Mouse (Mus musculus): Measurements from ENCODE around the gene D230025D16Rik. TPM values are rescaled to one million over a fixed set of nuclear protein-coding genes. Genes with fewer than 3 reads are reported as not detected.
"Not testable (repeated sequence)": the region's sequence is repeated elsewhere in the genome, so short reads cannot be mapped to it uniquely, and the experiment has no call there.

The D230025D16Rik gene
- polyA plus RNA-seq, 1 experiment from 2014 or later, result 24.9 TPM

- 81% methylated on average over 5 of the region's 5 CpGs for WGBS
- Histone ChIP-seq H3K4me3 (replicated peaks) (no peak overlapping the region), H3K4me1 (no peaks in the 10 kb centered on the region), H3K9ac (no peak overlapping the region), H3K9me3 (replicated peaks) (no peaks in the 10 kb centered on the region), H3K36me3 (peaks cover 23% of the 10 kb centered on the region), H3K4me2 (replicated peaks) (no peak overlapping the region), H3K27me3 (no peaks in the 10 kb centered on the region), H3K27ac (replicated peaks) (no peak overlapping the region)
- no peak for ATAC-seq (ENCODE audit: insufficient number of reproducible peaks, low FRiP score, low TSS enrichment, low read depth)
Observed at GRCm38 (mm10) chr8:105214104-105214503, 10.8 kb upstream of the D230025D16Rik start.

- no peaks in the 10 kb centered on the region for H3K9me3 ChIP-seq (replicated peaks)
- H3K36me3 ChIP-seq, result peaks cover 18% of the 10 kb centered on the region
- 78% methylated on average over 5 of the region's 5 CpGs for WGBS
- no peak overlapping the region for H3K4me2 ChIP-seq (replicated peaks)
- H3K4me1 ChIP-seq, result no peaks in the 10 kb centered on the region
- no peak overlapping the region for H3K9ac ChIP-seq
- no peak overlapping the region for H3K27ac ChIP-seq (replicated peaks)
- ATAC-seq (ENCODE audit: insufficient number of reproducible peaks, low FRiP score, low TSS enrichment, low read depth), result no peak
- no peak overlapping the region for H3K4me3 ChIP-seq (replicated peaks)
- no peaks in the 10 kb centered on the region for H3K27me3 ChIP-seq
Observed at GRCm38 (mm10) chr8:105217926-105218522, 6.9 kb upstream of the D230025D16Rik start.

- 79% methylated on average over 7 of the region's 7 CpGs for WGBS
- no peak overlapping the region for H3K4me3 ChIP-seq (replicated peaks)
- ATAC-seq (ENCODE audit: insufficient number of reproducible peaks, low FRiP score, low TSS enrichment, low read depth), result no peak
- peaks cover 16% of the 10 kb centered on the region for H3K4me1 ChIP-seq
- H3K27me3 ChIP-seq, result no peaks in the 10 kb centered on the region
- H3K9ac ChIP-seq, result no peak overlapping the region
- H3K27ac ChIP-seq (replicated peaks), result peak overlapping the region; percentile 91; the same call in 1 of the 2 replicates
- H3K4me2 ChIP-seq (replicated peaks), result no peak overlapping the region
- no peaks in the 10 kb centered on the region for H3K9me3 ChIP-seq (replicated peaks)
- no peaks in the 10 kb centered on the region for H3K36me3 ChIP-seq
Observed at GRCm38 (mm10) chr8:105223850-105224249, 1.1 kb upstream of the D230025D16Rik start.

- Histone ChIP-seq H3K9me3 (replicated peaks) (no peaks in the 10 kb centered on the region), H3K36me3 (no peaks in the 10 kb centered on the region), H3K4me3 (replicated peaks) (peak overlapping the region; percentile 84), H3K9ac (peak overlapping the region; percentile 82), H3K4me1 (peaks cover 16% of the 10 kb centered on the region), H3K27ac (replicated peaks) (peak overlapping the region; percentile 91), H3K4me2 (replicated peaks) (peak overlapping the region; percentile 79), H3K27me3 (no peaks in the 10 kb centered on the region)
- ATAC-seq (ENCODE audit: insufficient number of reproducible peaks, low FRiP score, low TSS enrichment, low read depth), result no peak
- 0% methylated on average over 27 of the region's 27 CpGs for WGBS
Observed at GRCm38 (mm10) chr8:105225272-105225593, 288 bp downstream of the D230025D16Rik start.

- H3K9me3 ChIP-seq (replicated peaks), result no peaks in the 10 kb centered on the region
- WGBS, result 25% methylated on average over 6 of the region's 6 CpGs
- peaks cover 16% of the 10 kb centered on the region for H3K4me1 ChIP-seq
- ATAC-seq (ENCODE audit: insufficient number of reproducible peaks, low FRiP score, low TSS enrichment, low read depth), result no peak
- no peaks in the 10 kb centered on the region for H3K36me3 ChIP-seq
- no peaks in the 10 kb centered on the region for H3K27me3 ChIP-seq
- H3K4me3 ChIP-seq (replicated peaks), result peak overlapping the region; percentile 84
- H3K4me2 ChIP-seq (replicated peaks), result peak overlapping the region; percentile 79
- peak overlapping the region; percentile 82; the same call in 1 of the 2 replicates for H3K9ac ChIP-seq
- no peak overlapping the region for H3K27ac ChIP-seq (replicated peaks)
Observed at GRCm38 (mm10) chr8:105225917-105226316, 972 bp downstream of the D230025D16Rik start.

GRCm38 (mm10) chr8:105231503-105232320 is 6.8 kb downstream of the D230025D16Rik start:
- H3K9me3 ChIP-seq (replicated peaks), result no peaks in the 10 kb centered on the region
- 78% methylated on average over 12 of the region's 12 CpGs for WGBS
- H3K27me3 ChIP-seq, result no peaks in the 10 kb centered on the region
- no peak overlapping the region for H3K27ac ChIP-seq (replicated peaks)
- ATAC-seq (ENCODE audit: insufficient number of reproducible peaks, low FRiP score, low TSS enrichment, low read depth), result no peak
- H3K4me2 ChIP-seq (replicated peaks), result no peak overlapping the region
- H3K4me1 ChIP-seq, result no peaks in the 10 kb centered on the region
- H3K36me3 ChIP-seq, result peaks cover 18% of the 10 kb centered on the region
- H3K4me3 ChIP-seq (replicated peaks), result no peak overlapping the region
- no peak overlapping the region for H3K9ac ChIP-seq

GRCm38 (mm10) chr8:105232321-105232693 is 7.4 kb downstream of the D230025D16Rik start:
- peaks cover 19% of the 10 kb centered on the region for H3K36me3 ChIP-seq
- not testable (repeated sequence) for H3K4me1 ChIP-seq; H3K9ac ChIP-seq; H3K9me3 ChIP-seq (replicated peaks); H3K4me2 ChIP-seq (replicated peaks); H3K27ac ChIP-seq (replicated peaks); ATAC-seq (ENCODE audit: insufficient number of reproducible peaks, low FRiP score, low TSS enrichment, low read depth); H3K4me3 ChIP-seq (replicated peaks); H3K27me3 ChIP-seq
- 76% methylated on average over 4 of the region's 4 CpGs for WGBS

- Histone ChIP-seq H3K9me3 (replicated peaks) (no peaks in the 10 kb centered on the region), H3K4me3 (replicated peaks) (no peak overlapping the region), H3K9ac (no peak overlapping the region), H3K27ac (replicated peaks) (no peak overlapping the region), H3K27me3 (no peaks in the 10 kb centered on the region), H3K4me2 (replicated peaks) (no peak overlapping the region), H3K36me3 (peaks cover 24% of the 10 kb centered on the region), H3K4me1 (no peaks in the 10 kb centered on the region)
- ATAC-seq (ENCODE audit: insufficient number of reproducible peaks, low FRiP score, low TSS enrichment, low read depth), result no peak
- 61% methylated on average over 1 of the region's 1 CpGs for WGBS
Observed at GRCm38 (mm10) chr8:105233126-105233935, 8.4 kb downstream of the D230025D16Rik start.

GRCm38 (mm10) chr8:105235206-105235605 is 10.3 kb downstream of the D230025D16Rik start:
- no peaks in the 10 kb centered on the region for H3K4me1 ChIP-seq

GRCm38 (mm10) chr8:105237442-105238142 is 12.6 kb downstream of the D230025D16Rik start:
- no peak overlapping the region for H3K4me2 ChIP-seq (replicated peaks)
- peaks cover 57% of the 10 kb centered on the region for H3K36me3 ChIP-seq
- H3K27ac ChIP-seq (replicated peaks), result no peak overlapping the region
- no peak overlapping the region for H3K9ac ChIP-seq
- H3K27me3 ChIP-seq, result no peaks in the 10 kb centered on the region
- 90% methylated on average over 14 of the region's 14 CpGs for WGBS
- ATAC-seq (ENCODE audit: insufficient number of reproducible peaks, low FRiP score, low TSS enrichment, low read depth), result no peak
- H3K9me3 ChIP-seq (replicated peaks), result no peaks in the 10 kb centered on the region
- H3K4me1 ChIP-seq, result no peaks in the 10 kb centered on the region
- no peak overlapping the region for H3K4me3 ChIP-seq (replicated peaks)

More at GRCm38 (mm10) chr8:105235206-105235605, 10.3 kb downstream of the D230025D16Rik start:
- no peak for ATAC-seq (ENCODE audit: insufficient number of reproducible peaks, low FRiP score, low TSS enrichment, low read depth)
- H3K9ac ChIP-seq, result no peak overlapping the region
- no peak overlapping the region for H3K4me2 ChIP-seq (replicated peaks)
- no peak overlapping the region for H3K4me3 ChIP-seq (replicated peaks)
- no peaks in the 10 kb centered on the region for H3K9me3 ChIP-seq (replicated peaks)
- 69% methylated on average over 1 of the region's 1 CpGs for WGBS
- no peaks in the 10 kb centered on the region for H3K27me3 ChIP-seq
- peaks cover 41% of the 10 kb centered on the region for H3K36me3 ChIP-seq
- H3K27ac ChIP-seq (replicated peaks), result no peak overlapping the region

GRCm38 (mm10) chr8:105241016-105241415 is 16.1 kb downstream of the D230025D16Rik start:
- Histone ChIP-seq H3K36me3 (peaks cover 51% of the 10 kb centered on the region), H3K4me2 (replicated peaks) (no peak overlapping the region), H3K9ac (no peak overlapping the region), H3K4me3 (replicated peaks) (no peak overlapping the region), H3K27me3 (no peaks in the 10 kb centered on the region), H3K4me1 (no peaks in the 10 kb centered on the region), H3K27ac (replicated peaks) (no peak overlapping the region), H3K9me3 (replicated peaks) (no peaks in the 10 kb centered on the region)
- WGBS, result 94% methylated on average over 7 of the region's 7 CpGs
- no peak for ATAC-seq (ENCODE audit: insufficient number of reproducible peaks, low FRiP score, low TSS enrichment, low read depth)
